Mouse (Mus musculus): ENCODE results near the gene Cog2. TPM values are rescaled to one million over a fixed set of nuclear protein-coding genes. Genes with fewer than 3 reads are reported as not detected.

Cog2 gene
- total and polyA plus RNA-seq, 3 experiments = 11.5 to 28.4 (median 25.9) TPM

- DNase-seq = no peak
- H3K36me3 ChIP-seq (ENCODE audit: control insufficient read depth, insufficient read depth, low read length) = no peaks in the 10 kb centered on the region
- H3K4me1 ChIP-seq (ENCODE audit: control insufficient read depth, insufficient read depth, low read length) = peaks cover 6% of the 10 kb centered on the region
- TF ChIP-seq CTCF (IDR thresholded peaks at IDR 0.05) (no peak), POLR2A (IDR thresholded peaks at IDR 0.05; ENCODE audit: insufficient read depth, low read depth, low read length) (no peak), EP300 (IDR thresholded peaks at IDR 0.05; ENCODE audit: insufficient read depth, low read depth, low read length) (no peak)
- H3K9ac ChIP-seq (ENCODE audit: low read depth, low read length) = no peak overlapping the region
- H3K27ac ChIP-seq = no peak overlapping the region
- H3K79me2 ChIP-seq (replicated peaks; ENCODE audit: control insufficient read depth, insufficient read depth, low read length) = no peaks in the 10 kb centered on the region
- intact Hi-C loops (cut with DNase I) = loop anchor here (5.0 kb wide), 1 partner anchor 175 kb away; no protein-coding TSS in a partner anchor
- no peak overlapping the region for H3K4me3 ChIP-seq
- no peaks in the 10 kb centered on the region for H3K27me3 ChIP-seq (ENCODE audit: control insufficient read depth, insufficient read depth, low read length)
These were observed 51.8 kb downstream of the Cog2 start for GRCm38 (mm10) chr8:124572430-124572775.

- H3K79me2 ChIP-seq (replicated peaks; ENCODE audit: control insufficient read depth, insufficient read depth, low read length) = no peaks in the 10 kb centered on the region
- no peak overlapping the region for H3K4me3 ChIP-seq
- DNase-seq = peak; percentile 83 to 85
- intact Hi-C loops (cut with DNase I) = loop anchor here (5.0 kb wide), 1 partner anchor 176 kb away; no protein-coding TSS in a partner anchor
- H3K27ac ChIP-seq = no peak overlapping the region
- no peaks in the 10 kb centered on the region for H3K27me3 ChIP-seq (ENCODE audit: control insufficient read depth, insufficient read depth, low read length)
- no peak overlapping the region for H3K9ac ChIP-seq (ENCODE audit: low read depth, low read length)
- WGBS = 45% methylated on average over 15 of the region's 15 CpGs
- H3K36me3 ChIP-seq (ENCODE audit: control insufficient read depth, insufficient read depth, low read length) = no peaks in the 10 kb centered on the region
- peak; percentile 24; the same call in 1 of the 2 replicates for TF ChIP-seq POLR2A (IDR thresholded peaks at IDR 0.05; ENCODE audit: insufficient read depth, low read depth, low read length)
- TF ChIP-seq EP300 (IDR thresholded peaks at IDR 0.05; ENCODE audit: insufficient read depth, low read depth, low read length) = peak; percentile 55; the same call in 1 of the 2 replicates
- peak; percentile 92 for TF ChIP-seq CTCF (IDR thresholded peaks at IDR 0.05)
- peaks cover 3% of the 10 kb centered on the region for H3K4me1 ChIP-seq (ENCODE audit: control insufficient read depth, insufficient read depth, low read length)
These were observed 53.2 kb downstream of the Cog2 start for GRCm38 (mm10) chr8:124573552-124574340.

DNA sequence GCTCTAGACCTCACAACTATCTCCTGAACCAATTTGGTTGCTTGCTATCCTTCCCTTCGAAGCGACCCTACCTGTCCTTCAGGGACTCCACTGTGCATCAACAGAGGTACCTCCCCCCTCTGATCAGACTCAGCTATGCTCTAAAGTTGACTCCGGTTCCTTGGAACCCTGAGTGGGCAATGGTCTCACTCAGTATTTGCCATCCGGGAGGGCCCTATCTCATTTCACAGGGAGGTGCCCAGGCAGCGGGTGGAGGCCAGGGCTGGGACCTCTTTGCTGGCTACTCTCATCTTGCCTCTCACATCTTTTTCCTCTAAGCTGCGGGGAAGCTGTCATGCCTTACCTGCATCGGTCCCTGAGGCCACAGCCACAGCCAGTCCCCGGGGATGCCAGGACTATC is 55.2 kb downstream of the Cog2 start, which contains the start of gene Capn9:
Gene Capn9 (plus strand): TSS at position 301 of the 400 bp plus-strand sequence.
- Histone ChIP-seq H3K27ac (no peak within 1 kb of the TSS), H3K27me3 (ENCODE audit: control insufficient read depth, insufficient read depth, low read length) (no peaks in the 10 kb centered on the region), H3K79me2 (replicated peaks; ENCODE audit: control insufficient read depth, insufficient read depth, low read length) (no peaks in the 10 kb centered on the region), H3K4me3 (no peak within 1 kb of the TSS), H3K4me1 (ENCODE audit: control insufficient read depth, insufficient read depth, low read length) (no peaks in the 10 kb centered on the region; the same call in 1 of the 2 replicates), H3K9ac (ENCODE audit: low read depth, low read length) (no peak within 1 kb of the TSS), H3K36me3 (ENCODE audit: control insufficient read depth, insufficient read depth, low read length) (no peaks in the 10 kb centered on the region)
- no peak for DNase-seq
- no peak for TF ChIP-seq EP300 (IDR thresholded peaks at IDR 0.05; ENCODE audit: insufficient read depth, low read depth, low read length)
- TF ChIP-seq POLR2A (IDR thresholded peaks at IDR 0.05; ENCODE audit: insufficient read depth, low read depth, low read length) = no peak
- TF ChIP-seq CTCF (IDR thresholded peaks at IDR 0.05) = no peak
- intact Hi-C loops (cut with DNase I) = no loop called here
- 91% methylated on average over 8 of the region's 8 CpGs for WGBS

DNA sequence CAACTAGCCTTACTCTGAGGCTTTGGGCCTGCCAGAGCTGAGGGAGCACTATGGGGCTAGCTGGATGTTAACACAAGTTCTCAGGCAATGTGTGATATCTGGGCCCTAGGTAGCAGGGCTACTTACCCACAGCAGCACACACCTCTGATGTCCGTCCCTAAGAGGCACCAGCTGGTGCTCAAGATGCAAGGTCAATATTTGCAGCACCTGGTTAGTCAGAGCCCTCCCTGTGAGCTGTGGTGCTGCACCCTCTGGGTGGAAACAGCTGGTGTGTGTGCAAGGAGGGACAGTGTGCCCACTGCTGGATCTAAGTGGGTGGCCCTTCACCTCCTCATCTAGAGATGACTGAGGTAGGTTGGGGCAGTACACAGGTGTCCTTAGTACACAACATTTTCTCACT is 56.2 kb downstream of the Cog2 start:
- Histone ChIP-seq H3K79me2 (replicated peaks; ENCODE audit: control insufficient read depth, insufficient read depth, low read length) (no peaks in the 10 kb centered on the region), H3K27ac (no peak overlapping the region), H3K4me3 (no peak overlapping the region), H3K36me3 (ENCODE audit: control insufficient read depth, insufficient read depth, low read length) (no peaks in the 10 kb centered on the region), H3K9ac (ENCODE audit: low read depth, low read length) (no peak overlapping the region), H3K27me3 (ENCODE audit: control insufficient read depth, insufficient read depth, low read length) (no peaks in the 10 kb centered on the region), H3K4me1 (ENCODE audit: control insufficient read depth, insufficient read depth, low read length) (no peaks in the 10 kb centered on the region; the same call in 1 of the 2 replicates)
- TF ChIP-seq CTCF (IDR thresholded peaks at IDR 0.05) (no peak), EP300 (IDR thresholded peaks at IDR 0.05; ENCODE audit: insufficient read depth, low read depth, low read length) (no peak), POLR2A (IDR thresholded peaks at IDR 0.05; ENCODE audit: insufficient read depth, low read depth, low read length) (no peak)
- DNase-seq = no peak
- intact Hi-C loops (cut with DNase I) = no loop called here
- WGBS = 88% methylated on average over 1 of the region's 1 CpGs

DNA sequence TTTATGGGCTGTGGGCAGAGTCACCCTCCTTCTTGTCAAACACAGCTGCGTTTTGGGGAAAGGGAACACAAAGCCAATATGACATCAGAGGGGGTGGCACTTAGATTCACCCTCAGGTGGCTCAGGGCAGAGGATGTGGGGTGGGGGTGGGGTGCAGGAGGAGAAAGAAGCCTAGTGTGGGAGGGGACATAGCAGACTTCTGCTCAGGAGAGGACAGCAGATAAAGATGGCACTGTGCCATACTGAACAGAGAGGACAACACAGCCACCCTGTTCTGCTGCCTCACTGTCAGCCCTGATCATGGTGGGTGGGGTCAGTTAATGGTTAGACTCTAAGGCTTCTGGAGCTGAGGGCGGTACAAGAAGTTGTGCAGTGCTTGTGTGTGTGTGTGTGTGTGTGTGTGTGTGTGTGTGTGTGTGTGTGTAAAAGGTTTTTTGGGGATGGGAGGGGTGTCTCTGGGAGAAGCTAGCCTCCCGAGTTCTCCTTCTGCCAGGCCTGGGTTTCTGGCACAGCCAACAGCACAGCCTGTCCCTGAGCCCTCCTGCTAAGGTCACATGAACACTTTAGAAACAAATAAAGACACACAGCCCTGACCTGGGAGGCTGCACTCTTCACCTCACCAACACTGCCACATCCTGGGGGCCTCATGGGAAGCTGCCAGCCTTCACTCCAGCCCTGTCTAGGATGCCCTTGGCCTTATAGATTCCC is 65.3 kb downstream of the Cog2 start:
- Histone ChIP-seq H3K79me2 (replicated peaks; ENCODE audit: control insufficient read depth, insufficient read depth, low read length) (no peaks in the 10 kb centered on the region), H3K27me3 (ENCODE audit: control insufficient read depth, insufficient read depth, low read length) (no peaks in the 10 kb centered on the region), H3K27ac (no peak overlapping the region; the same call in 1 of the 2 replicates), H3K9ac (ENCODE audit: low read depth, low read length) (no peak overlapping the region), H3K4me1 (ENCODE audit: control insufficient read depth, insufficient read depth, low read length) (peaks cover 7% of the 10 kb centered on the region), H3K36me3 (ENCODE audit: control insufficient read depth, insufficient read depth, low read length) (no peaks in the 10 kb centered on the region), H3K4me3 (no peak overlapping the region)
- 12% methylated on average over 2 of the region's 3 CpGs for WGBS
- peak; percentile 33 to 58 for DNase-seq
- peak; percentile 63; the same call in 1 of the 2 replicates for TF ChIP-seq EP300 (IDR thresholded peaks at IDR 0.05; ENCODE audit: insufficient read depth, low read depth, low read length)
- no peak for TF ChIP-seq CTCF (IDR thresholded peaks at IDR 0.05)
- intact Hi-C loops (cut with DNase I) = no loop called here

DNA sequence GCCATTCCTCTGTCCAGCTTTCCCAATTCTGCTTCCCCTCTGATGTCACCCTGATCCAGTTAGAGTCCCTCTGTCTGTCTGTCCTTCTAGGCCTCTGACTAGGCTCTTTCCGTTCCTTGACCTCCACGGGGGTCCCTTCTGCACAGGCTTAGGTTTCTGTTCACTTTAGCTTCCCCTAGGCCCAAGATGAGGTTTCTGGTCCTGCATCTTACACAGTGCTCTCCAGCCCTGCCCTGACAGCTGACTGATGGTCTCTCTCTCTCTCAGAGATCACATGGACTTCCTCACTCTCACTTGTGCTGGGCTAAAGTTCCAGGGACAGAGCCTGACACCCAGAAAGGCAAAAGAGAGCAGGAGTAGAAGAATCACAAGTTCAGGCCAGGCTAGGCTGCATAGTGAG is 66.0 kb downstream of the Cog2 start:
- no peaks in the 10 kb centered on the region for H3K27me3 ChIP-seq (ENCODE audit: control insufficient read depth, insufficient read depth, low read length)
- TF ChIP-seq POLR2A (IDR thresholded peaks at IDR 0.05; ENCODE audit: insufficient read depth, low read depth, low read length) (no peak), CTCF (IDR thresholded peaks at IDR 0.05) (no peak), EP300 (IDR thresholded peaks at IDR 0.05; ENCODE audit: insufficient read depth, low read depth, low read length) (no peak)
- no peak for DNase-seq
- no peak overlapping the region for H3K9ac ChIP-seq (ENCODE audit: low read depth, low read length)
- no peaks in the 10 kb centered on the region for H3K36me3 ChIP-seq (ENCODE audit: control insufficient read depth, insufficient read depth, low read length)
- H3K27ac ChIP-seq = no peak overlapping the region; the same call in 1 of the 2 replicates
- H3K4me1 ChIP-seq (ENCODE audit: control insufficient read depth, insufficient read depth, low read length) = peaks cover 7% of the 10 kb centered on the region
- intact Hi-C loops (cut with DNase I) = no loop called here
- WGBS = 86% methylated on average over 2 of the region's 2 CpGs
- no peak overlapping the region for H3K4me3 ChIP-seq
- no peaks in the 10 kb centered on the region for H3K79me2 ChIP-seq (replicated peaks; ENCODE audit: control insufficient read depth, insufficient read depth, low read length)

All from heart, adult 2 months (tissue).